Mouse (Mus musculus): ENCODE data around the gene Cfap73.

DNA sequence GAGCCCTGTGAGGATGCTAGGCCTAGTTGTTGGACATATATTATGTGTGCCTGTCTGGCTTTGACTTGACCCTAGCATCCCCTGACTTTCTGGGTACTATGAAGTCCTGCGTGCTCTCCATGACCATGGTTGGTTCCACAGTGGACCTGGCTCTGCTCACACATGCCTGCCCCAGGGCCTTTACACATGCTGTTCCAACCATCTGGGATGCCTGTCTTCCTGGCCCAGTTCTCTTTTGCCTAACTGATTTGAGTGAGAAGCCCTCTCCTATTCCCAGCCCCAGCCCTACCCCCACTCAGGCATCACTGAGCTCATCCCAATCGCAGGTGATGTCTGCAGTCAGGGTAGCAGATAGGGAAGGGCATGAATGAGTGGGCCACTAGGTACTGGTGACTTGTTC is 19.8 kb upstream of the Cfap73 start:
- no peak for TF ChIP-seq TAL1 (IDR thresholded peaks at IDR 0.05; ENCODE audit: low read length)
- TF ChIP-seq GATA1 (IDR thresholded peaks at IDR 0.05; ENCODE audit: low read length), result no peak
